Mouse (Mus musculus): ENCODE measurements around the gene Olfr301. TPM values are rescaled to one million over a fixed set of nuclear protein-coding genes. Genes with fewer than 3 reads are reported as not detected.

The Olfr301 gene
- total RNA-seq (2012; rRNA removed) (not detected in 2 replicates), polyA plus RNA-seq (2012; ENCODE audit: insufficient read depth in 1 of 2, insufficient read length in 2 of 2, low read depth in 1 of 2, low replicate concordance in 2 of 2, missing spikeins in 1 of 2) (not detected)

GRCm38 (mm10) chr7:86403546-86403945, at the start of gene Olfr301:
Gene Olfr301, plus strand, starts transcription at chr7:86403846.
- Histone ChIP-seq H3K4me1 (ENCODE audit: control insufficient read depth in 1 of 2, insufficient read depth in 2 of 2, low read length in 2 of 2) (no peaks in the 10 kb centered on the region), H3K79me2 (ENCODE audit: control insufficient read depth, insufficient read depth, low read length, poor library complexity) (no peaks in the 10 kb centered on the region), H3K9ac (ENCODE audit: control insufficient read depth, low read depth, low read length, poor library complexity, severe bottlenecking) (no peak within 1 kb of the TSS), H3K4me3 (ENCODE audit: control insufficient read depth in 1 of 2, insufficient read depth in 1 of 2, low read depth in 2 of 2, low read length in 2 of 2) (no peak within 1 kb of the TSS), H3K27me3 (ENCODE audit: control insufficient read depth in 1 of 2, insufficient read depth in 2 of 2, low read length in 2 of 2) (no peaks in the 10 kb centered on the region), H3K27ac (ENCODE audit: control insufficient read depth, low read depth, low read length) (no peak within 1 kb of the TSS), H3K9me3 (replicated peaks; ENCODE audit: insufficient read depth, low read length) (no peaks in the 10 kb centered on the region), H3K36me3 (ENCODE audit: control insufficient read depth in 1 of 2, insufficient read depth in 2 of 2, low read length in 2 of 2) (no peaks in the 10 kb centered on the region)
- DNase-seq (ENCODE audit: low read depth, low spot score): no peak
- TF ChIP-seq ZMIZ1 (IDR thresholded peaks at IDR 0.05; ENCODE audit: low read depth, low read length): no peak
- no peak for TF ChIP-seq MEF2A (IDR thresholded peaks at IDR 0.05; ENCODE audit: extremely low read depth, insufficient replicate concordance, low read depth, low read length, poor library complexity, severe bottlenecking)
- TF ChIP-seq CHD2 (IDR thresholded peaks at IDR 0.05; ENCODE audit: low read length): no peak
- no peak for TF ChIP-seq USF1 (IDR thresholded peaks at IDR 0.05; ENCODE audit: low read depth, low read length)

- no peaks in the 10 kb centered on the region for H3K4me1 ChIP-seq (ENCODE audit: control insufficient read depth in 1 of 2, insufficient read depth in 2 of 2, low read length in 2 of 2)
- no peak within 1 kb of the TSS for H3K27ac ChIP-seq (ENCODE audit: control insufficient read depth, low read depth, low read length)
- TF ChIP-seq ZNF384 (IDR thresholded peaks at IDR 0.05; ENCODE audit: low read depth, low read length) (no peak), UBTF (IDR thresholded peaks at IDR 0.05; ENCODE audit: borderline replicate concordance, insufficient read depth, low read depth, low read length) (no peak), POLR2AphosphoS2 (IDR thresholded peaks at IDR 0.05; ENCODE audit: low read length) (no peak), POLR2AphosphoS5 (IDR thresholded peaks at IDR 0.05; ENCODE audit: borderline replicate concordance, low read depth, low read length) (no peak), GABPA (IDR thresholded peaks at IDR 0.05; ENCODE audit: low read depth, low read length) (no peak), NELFE (IDR thresholded peaks at IDR 0.05; ENCODE audit: low read depth, low read length) (no peak), RCOR1 (IDR thresholded peaks at IDR 0.05; ENCODE audit: low read depth, low read length) (no peak), TCF12 (IDR thresholded peaks at IDR 0.05; ENCODE audit: low read depth, low read length) (no peak), USF2 (IDR thresholded peaks at IDR 0.05; ENCODE audit: borderline replicate concordance in 1 of 2, insufficient read depth in 1 of 2, low read depth in 1 of 2, low read length in 2 of 2) (no peak), ZKSCAN1 (IDR thresholded peaks at IDR 0.05; ENCODE audit: low read depth, low read length) (no peak), CTCF (IDR thresholded peaks at IDR 0.05 in 2 of 3, conservative IDR thresholded peaks at IDR 0.05 in 1 of 3; ENCODE audit: control insufficient read depth in 1 of 3, insufficient read depth in 1 of 3, low read depth in 2 of 3, low read length in 3 of 3, poor library complexity in 1 of 3, severe bottlenecking in 1 of 3) (no peak), MAFK (IDR thresholded peaks at IDR 0.05; ENCODE audit: borderline replicate concordance, low read depth, low read length) (no peak), EP300 (IDR thresholded peaks at IDR 0.05; ENCODE audit: low read depth in 1 of 2, low read length in 2 of 2) (no peak), MYB (IDR thresholded peaks at IDR 0.05; ENCODE audit: low read depth, low read length) (no peak), CHD2 (IDR thresholded peaks at IDR 0.05; ENCODE audit: low read length) (no peak), SIN3A (IDR thresholded peaks at IDR 0.05; ENCODE audit: low read length) (no peak), ZC3H11A (IDR thresholded peaks at IDR 0.05; ENCODE audit: low read depth, low read length) (no peak), E2F4 (IDR thresholded peaks at IDR 0.05; ENCODE audit: borderline replicate concordance, low read depth, low read length) (no peak), ETS1 (IDR thresholded peaks at IDR 0.05; ENCODE audit: low read depth, low read length) (no peak), CHD1 (IDR thresholded peaks at IDR 0.05; ENCODE audit: low read depth, low read length) (no peak)
- no peaks in the 10 kb centered on the region for H3K27me3 ChIP-seq (ENCODE audit: control insufficient read depth in 1 of 2, insufficient read depth in 2 of 2, low read length in 2 of 2)
- no peaks in the 10 kb centered on the region for H3K79me2 ChIP-seq (ENCODE audit: control insufficient read depth, insufficient read depth, low read length, poor library complexity)
- H3K9me3 ChIP-seq (replicated peaks; ENCODE audit: insufficient read depth, low read length): no peaks in the 10 kb centered on the region
- no peak within 1 kb of the TSS for H3K4me3 ChIP-seq (ENCODE audit: control insufficient read depth in 1 of 2, insufficient read depth in 1 of 2, low read depth in 2 of 2, low read length in 2 of 2)
- DNase-seq (ENCODE audit: low read depth, low spot score): no peak
- no peak within 1 kb of the TSS for H3K9ac ChIP-seq (ENCODE audit: control insufficient read depth, low read depth, low read length, poor library complexity, severe bottlenecking)
- H3K36me3 ChIP-seq (ENCODE audit: control insufficient read depth in 1 of 2, insufficient read depth in 2 of 2, low read length in 2 of 2): no peaks in the 10 kb centered on the region
These were observed 36.8 kb upstream of the Olfr301 start, which contains the start of gene Olfr305 for GRCm38 (mm10) chr7:86366828-86367227. Gene Olfr305, minus strand, starts transcription at chr7:86366928.
